Mouse (Mus musculus): ENCODE measurements at regions not wholly inside any gene's neighbourhood (a gene's known extent, or its start where the extent isn't known, plus 50 kb on each side); places are given as distances from the start of the nearest gene placed in this dataset.
A peak's percentile ranks its signal among the peaks of the same experiment; 100 is the strongest.

DNA sequence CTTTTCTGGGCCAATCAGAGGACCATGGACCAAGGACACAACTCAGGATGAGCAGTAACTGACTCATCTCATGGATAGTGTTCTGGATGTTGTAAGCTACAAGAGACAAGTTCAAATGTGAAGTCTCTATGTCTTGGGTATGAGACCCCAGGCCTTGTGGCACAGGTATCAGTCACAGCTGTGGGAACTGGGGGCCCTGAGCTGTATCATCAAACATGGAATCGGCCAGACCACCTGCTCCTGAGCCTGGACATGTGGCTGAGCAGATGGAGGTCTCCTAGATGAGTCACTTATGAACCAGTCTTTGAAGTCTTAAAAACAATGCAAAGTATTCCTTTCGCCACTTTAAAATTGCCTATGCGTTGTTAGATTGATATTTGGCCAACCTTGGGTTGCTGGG lies 432.1 kb downstream of the Rps24 start:
- H3K27me3 ChIP-seq (ENCODE audit: control insufficient read depth, insufficient read depth, low read length, poor library complexity, severe bottlenecking): no peaks in the 10 kb centered on the region
- no peak overlapping the region for H3K4me3 ChIP-seq (ENCODE audit: low read depth, low read length)
- TF ChIP-seq CTCF (IDR thresholded peaks at IDR 0.05; ENCODE audit: low read depth, low read length) (no peak), EP300 (IDR thresholded peaks at IDR 0.05; ENCODE audit: insufficient read depth, low read depth, low read length) (no peak), POLR2A (IDR thresholded peaks at IDR 0.05; ENCODE audit: insufficient read depth, low read length) (no peak)
- no peak overlapping the region for H3K9ac ChIP-seq (ENCODE audit: low read depth, poor library complexity, severe bottlenecking)
- H3K9me3 ChIP-seq (replicated peaks; ENCODE audit: control insufficient read depth, insufficient read depth, low read length, poor library complexity, severe bottlenecking): no peaks in the 10 kb centered on the region
- H3K36me3 ChIP-seq (ENCODE audit: control insufficient read depth, insufficient read depth, low read length, poor library complexity, severe bottlenecking): no peaks in the 10 kb centered on the region
- H3K27ac ChIP-seq (ENCODE audit: insufficient read depth, low read length): no peak overlapping the region
- no peaks in the 10 kb centered on the region for H3K4me1 ChIP-seq (ENCODE audit: control insufficient read depth, insufficient read depth, low read length)

DNA sequence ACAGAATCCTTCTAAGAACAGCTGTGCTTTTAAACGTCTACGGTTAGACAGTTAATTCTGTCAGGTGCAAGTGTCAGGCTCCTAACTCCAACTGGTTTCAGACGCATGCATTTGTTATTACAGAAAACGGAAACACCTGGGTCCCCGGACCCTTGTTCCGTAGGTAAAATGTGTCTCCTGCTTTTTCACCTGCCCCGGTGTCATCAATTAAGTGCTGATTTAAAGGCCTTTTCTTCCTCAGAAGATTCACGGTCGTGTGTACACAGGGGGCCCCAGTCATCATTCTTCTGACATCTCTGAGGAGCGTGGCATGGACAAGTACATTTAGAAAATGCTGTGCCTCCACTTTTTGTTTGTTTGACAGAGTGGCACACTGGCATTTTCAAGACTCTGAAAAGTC lies 435.1 kb downstream of the Rps24 start:
- Histone ChIP-seq H3K4me3 (ENCODE audit: low read depth, low read length) (no peak overlapping the region), H3K9me3 (replicated peaks; ENCODE audit: control insufficient read depth, insufficient read depth, low read length, poor library complexity, severe bottlenecking) (no peaks in the 10 kb centered on the region), H3K4me1 (ENCODE audit: control insufficient read depth, insufficient read depth, low read length) (peaks cover 5% of the 10 kb centered on the region), H3K9ac (ENCODE audit: low read depth, poor library complexity, severe bottlenecking) (no peak overlapping the region), H3K27ac (ENCODE audit: insufficient read depth, low read length) (no peak overlapping the region), H3K36me3 (ENCODE audit: control insufficient read depth, insufficient read depth, low read length, poor library complexity, severe bottlenecking) (no peaks in the 10 kb centered on the region), H3K27me3 (ENCODE audit: control insufficient read depth, insufficient read depth, low read length, poor library complexity, severe bottlenecking) (no peaks in the 10 kb centered on the region)
- TF ChIP-seq CTCF (IDR thresholded peaks at IDR 0.05; ENCODE audit: low read depth, low read length): no peak
- no peak for TF ChIP-seq EP300 (IDR thresholded peaks at IDR 0.05; ENCODE audit: insufficient read depth, low read depth, low read length)
- TF ChIP-seq POLR2A (IDR thresholded peaks at IDR 0.05; ENCODE audit: insufficient read depth, low read length): no peak

DNA sequence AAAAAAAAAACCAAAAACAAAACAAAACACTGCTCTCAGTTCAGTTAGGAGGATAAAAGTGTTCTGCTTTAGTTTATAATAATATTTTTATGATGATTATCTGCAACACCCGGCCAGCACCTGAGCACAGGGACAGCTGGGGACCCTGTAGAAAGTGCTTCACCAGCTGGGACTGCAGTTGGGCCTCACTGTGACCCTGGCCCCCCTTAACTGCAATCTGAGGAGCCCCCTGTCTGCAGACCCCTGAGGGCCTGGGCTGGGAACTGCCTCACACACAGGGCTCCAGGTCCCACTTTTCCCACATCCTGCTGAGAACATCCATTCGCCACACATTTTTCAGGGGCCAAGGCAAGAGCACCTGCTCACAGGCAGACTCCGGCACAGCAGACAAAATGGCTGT lies 437.6 kb downstream of the Rps24 start:
- Histone ChIP-seq H3K4me3 (ENCODE audit: low read depth, low read length) (no peak overlapping the region), H3K36me3 (ENCODE audit: control insufficient read depth, insufficient read depth, low read length, poor library complexity, severe bottlenecking) (no peaks in the 10 kb centered on the region), H3K27ac (ENCODE audit: insufficient read depth, low read length) (no peak overlapping the region), H3K4me1 (ENCODE audit: control insufficient read depth, insufficient read depth, low read length) (peaks cover 5% of the 10 kb centered on the region), H3K9me3 (replicated peaks; ENCODE audit: control insufficient read depth, insufficient read depth, low read length, poor library complexity, severe bottlenecking) (no peaks in the 10 kb centered on the region), H3K9ac (ENCODE audit: low read depth, poor library complexity, severe bottlenecking) (no peak overlapping the region), H3K27me3 (ENCODE audit: control insufficient read depth, insufficient read depth, low read length, poor library complexity, severe bottlenecking) (no peaks in the 10 kb centered on the region)
- TF ChIP-seq POLR2A (IDR thresholded peaks at IDR 0.05; ENCODE audit: insufficient read depth, low read length) (no peak), CTCF (IDR thresholded peaks at IDR 0.05; ENCODE audit: low read depth, low read length) (no peak), EP300 (IDR thresholded peaks at IDR 0.05; ENCODE audit: insufficient read depth, low read depth, low read length) (no peak)

DNA sequence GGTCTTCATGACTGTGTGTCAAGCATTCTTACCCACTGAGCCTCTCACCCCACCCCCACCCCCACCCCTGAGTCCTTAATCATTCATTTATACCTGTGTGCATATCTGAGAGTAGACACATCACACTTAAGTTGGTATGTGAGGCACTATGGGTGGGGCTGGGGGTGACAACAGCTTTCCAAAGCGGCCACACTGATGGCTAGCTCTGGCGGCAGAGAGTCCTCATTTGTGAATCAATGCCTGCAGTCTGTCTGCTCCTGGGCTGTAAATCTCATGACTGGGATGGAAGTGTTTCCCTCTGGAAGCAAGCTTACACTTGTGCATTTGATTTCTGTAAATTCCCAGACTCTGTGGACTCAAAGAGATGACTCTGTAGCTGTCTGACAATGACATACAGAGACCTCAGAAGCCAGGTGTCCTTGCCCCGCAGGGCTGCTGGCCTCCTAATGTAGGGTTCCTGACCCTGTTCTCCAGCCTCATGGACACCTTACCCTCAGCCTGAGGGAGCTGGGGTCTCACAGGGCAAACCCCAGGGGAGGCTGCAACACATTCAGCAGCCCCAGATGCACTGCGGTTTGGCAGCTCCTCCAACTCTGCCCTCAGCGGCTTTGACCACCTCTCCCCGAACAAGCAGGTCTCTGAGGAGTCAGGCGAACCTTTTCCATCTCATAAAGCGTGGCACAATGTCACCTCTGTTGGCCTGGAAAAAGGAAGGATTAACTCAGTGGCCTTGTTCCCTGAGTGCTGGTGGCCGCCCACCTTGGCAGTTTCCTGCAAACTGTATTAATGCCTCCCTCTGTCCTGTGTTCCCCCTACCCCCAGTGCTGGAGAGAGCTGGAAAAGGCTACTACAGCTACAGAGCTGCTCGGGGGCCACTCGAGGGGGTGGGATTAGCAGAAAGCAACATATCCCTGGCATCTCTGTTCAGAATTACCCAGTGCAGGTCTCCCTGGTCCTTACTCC lies 439.4 kb downstream of the Rps24 start:
- Histone ChIP-seq H3K36me3 (ENCODE audit: control insufficient read depth, insufficient read depth, low read length, poor library complexity, severe bottlenecking) (no peaks in the 10 kb centered on the region), H3K27ac (ENCODE audit: insufficient read depth, low read length) (no peak overlapping the region), H3K27me3 (ENCODE audit: control insufficient read depth, insufficient read depth, low read length, poor library complexity, severe bottlenecking) (no peaks in the 10 kb centered on the region), H3K4me3 (ENCODE audit: low read depth, low read length) (no peak overlapping the region; the same call in 1 of the 2 replicates), H3K9ac (ENCODE audit: low read depth, poor library complexity, severe bottlenecking) (no peak overlapping the region), H3K4me1 (ENCODE audit: control insufficient read depth, insufficient read depth, low read length) (peaks cover 5% of the 10 kb centered on the region), H3K9me3 (replicated peaks; ENCODE audit: control insufficient read depth, insufficient read depth, low read length, poor library complexity, severe bottlenecking) (no peaks in the 10 kb centered on the region)
- TF ChIP-seq CTCF (IDR thresholded peaks at IDR 0.05; ENCODE audit: low read depth, low read length) (no peak), EP300 (IDR thresholded peaks at IDR 0.05; ENCODE audit: insufficient read depth, low read depth, low read length) (peak; percentile 72), POLR2A (IDR thresholded peaks at IDR 0.05; ENCODE audit: insufficient read depth, low read length) (no peak)

DNA sequence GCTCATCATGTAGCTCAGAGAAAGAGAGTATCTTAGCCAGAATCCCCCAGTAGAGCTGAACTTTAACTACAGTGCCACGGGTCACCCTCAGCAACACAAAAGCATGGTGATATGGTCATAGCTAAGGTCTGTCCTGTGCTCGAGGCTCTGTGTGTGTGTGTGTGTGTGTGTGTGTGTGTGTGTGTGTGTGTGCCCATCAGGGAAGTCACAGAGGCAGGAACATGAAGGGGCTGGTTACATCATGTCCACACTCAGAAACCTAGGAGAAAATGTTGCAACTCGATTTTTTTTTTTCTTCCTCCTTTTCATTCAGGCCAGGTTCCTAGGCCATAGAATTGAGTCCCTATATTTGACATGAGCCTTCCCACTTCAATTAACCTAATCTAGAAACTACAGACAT lies 441.8 kb downstream of the Rps24 start:
- Histone ChIP-seq H3K9ac (ENCODE audit: low read depth, poor library complexity, severe bottlenecking) (no peak overlapping the region), H3K27ac (ENCODE audit: insufficient read depth, low read length) (no peak overlapping the region), H3K4me3 (ENCODE audit: low read depth, low read length) (no peak overlapping the region), H3K27me3 (ENCODE audit: control insufficient read depth, insufficient read depth, low read length, poor library complexity, severe bottlenecking) (no peaks in the 10 kb centered on the region), H3K9me3 (replicated peaks; ENCODE audit: control insufficient read depth, insufficient read depth, low read length, poor library complexity, severe bottlenecking) (no peaks in the 10 kb centered on the region), H3K36me3 (ENCODE audit: control insufficient read depth, insufficient read depth, low read length, poor library complexity, severe bottlenecking) (no peaks in the 10 kb centered on the region), H3K4me1 (ENCODE audit: control insufficient read depth, insufficient read depth, low read length) (peaks cover 5% of the 10 kb centered on the region)
- TF ChIP-seq CTCF (IDR thresholded peaks at IDR 0.05; ENCODE audit: low read depth, low read length) (no peak), POLR2A (IDR thresholded peaks at IDR 0.05; ENCODE audit: insufficient read depth, low read length) (no peak)

DNA sequence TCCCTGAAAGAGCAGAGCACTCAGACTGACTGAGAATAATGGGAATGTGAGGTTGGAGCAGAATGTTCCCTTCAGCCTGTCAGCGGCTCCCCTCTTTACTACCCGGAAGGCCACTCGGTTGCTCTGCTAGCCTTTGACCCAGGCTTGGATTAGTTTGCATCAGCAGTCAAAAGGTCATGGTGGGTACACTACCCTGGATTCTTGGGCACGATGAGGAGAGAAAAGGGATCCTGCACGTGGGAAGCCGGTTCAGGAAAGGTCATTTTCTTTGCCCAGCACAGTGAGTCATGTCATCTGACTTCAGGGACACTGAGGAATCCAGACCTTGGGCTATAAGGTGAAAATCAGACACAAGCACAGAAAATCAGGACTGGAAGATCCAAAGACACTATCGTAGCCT lies 443.3 kb downstream of the Rps24 start:
- Histone ChIP-seq H3K9ac (ENCODE audit: low read depth, poor library complexity, severe bottlenecking) (no peak overlapping the region), H3K27me3 (ENCODE audit: control insufficient read depth, insufficient read depth, low read length, poor library complexity, severe bottlenecking) (no peaks in the 10 kb centered on the region), H3K4me1 (ENCODE audit: control insufficient read depth, insufficient read depth, low read length) (peaks cover 5% of the 10 kb centered on the region), H3K4me3 (ENCODE audit: low read depth, low read length) (no peak overlapping the region), H3K9me3 (replicated peaks; ENCODE audit: control insufficient read depth, insufficient read depth, low read length, poor library complexity, severe bottlenecking) (no peaks in the 10 kb centered on the region), H3K36me3 (ENCODE audit: control insufficient read depth, insufficient read depth, low read length, poor library complexity, severe bottlenecking) (no peaks in the 10 kb centered on the region), H3K27ac (ENCODE audit: insufficient read depth, low read length) (no peak overlapping the region)
- no peak for TF ChIP-seq CTCF (IDR thresholded peaks at IDR 0.05; ENCODE audit: low read depth, low read length)
- no peak for TF ChIP-seq POLR2A (IDR thresholded peaks at IDR 0.05; ENCODE audit: insufficient read depth, low read length)
- TF ChIP-seq EP300 (IDR thresholded peaks at IDR 0.05; ENCODE audit: insufficient read depth, low read depth, low read length): no peak
